Mouse (Mus musculus) lung, adult 2 months (tissue): Measurements from ENCODE around the gene Dcaf11.

Experiments
- CTCF ChIP-seq: fragments of 200-500 bp; IDR thresholded peaks from 2 replicates; pipeline ENCODE4 v1.5.1; 2011; ENCODE audit warnings: mild to moderate bottlenecking, low read length, control low read depth; ENCODE audit not compliant: insufficient read depth
- POLR2A ChIP-seq: fragments of 200-500 bp; IDR thresholded peaks from 2 replicates; pipeline ENCODE4 v1.6.1; 2011; ENCODE audit warnings: low read depth, mild to moderate bottlenecking, control low read depth, low read length, borderline replicate concordance; ENCODE audit errors: extremely low read depth

DNA sequence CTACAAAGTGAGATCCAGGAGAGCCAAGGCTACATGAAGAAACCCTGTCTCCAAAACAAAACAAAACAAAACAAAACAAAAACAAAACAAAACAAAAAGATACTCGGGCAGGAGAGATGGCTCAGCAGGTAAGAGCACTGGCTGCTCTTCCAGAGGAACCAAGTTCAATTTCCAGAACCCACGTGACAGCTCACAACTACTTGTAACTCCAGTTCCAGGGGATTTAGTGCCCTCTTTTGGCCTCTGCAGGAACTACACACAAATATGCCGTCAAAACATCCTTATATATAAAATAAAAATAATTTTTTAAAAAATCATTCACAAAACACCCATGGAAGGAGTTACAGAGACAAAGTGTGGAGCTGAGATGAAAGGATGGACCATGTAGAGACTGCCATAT, 31.9 kb upstream of the Dcaf11 start:
- TF ChIP-seq POLR2A (no peak), CTCF (no peak)
